Mouse (Mus musculus): ENCODE measurements around the gene Rnf39.
A peak's percentile ranks its signal among the peaks of the same experiment; 100 is the strongest.

The Rnf39 gene

DNA sequence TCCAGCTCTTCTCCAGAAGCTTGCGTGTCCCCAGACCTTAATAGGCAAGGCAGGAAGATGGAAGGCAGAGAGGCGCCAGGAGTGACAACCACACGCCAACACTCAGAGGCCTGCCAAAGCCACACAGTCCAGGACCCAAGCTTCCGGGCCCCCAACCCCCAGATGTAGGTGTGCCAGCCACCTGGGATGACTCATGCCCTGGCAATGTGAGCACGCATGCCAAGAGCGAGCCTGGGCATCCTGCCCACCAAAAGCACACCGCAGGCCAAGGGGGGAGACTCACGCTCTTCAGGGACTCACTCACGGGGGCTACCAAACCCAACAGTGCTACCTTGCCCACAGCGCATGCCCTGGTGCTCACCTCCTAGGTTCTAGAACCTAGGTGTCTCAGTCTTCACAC, 327 bp upstream of the Rnf39 start:
- DNase-seq (ENCODE audit: low spot score), result peak; percentile 40

DNA sequence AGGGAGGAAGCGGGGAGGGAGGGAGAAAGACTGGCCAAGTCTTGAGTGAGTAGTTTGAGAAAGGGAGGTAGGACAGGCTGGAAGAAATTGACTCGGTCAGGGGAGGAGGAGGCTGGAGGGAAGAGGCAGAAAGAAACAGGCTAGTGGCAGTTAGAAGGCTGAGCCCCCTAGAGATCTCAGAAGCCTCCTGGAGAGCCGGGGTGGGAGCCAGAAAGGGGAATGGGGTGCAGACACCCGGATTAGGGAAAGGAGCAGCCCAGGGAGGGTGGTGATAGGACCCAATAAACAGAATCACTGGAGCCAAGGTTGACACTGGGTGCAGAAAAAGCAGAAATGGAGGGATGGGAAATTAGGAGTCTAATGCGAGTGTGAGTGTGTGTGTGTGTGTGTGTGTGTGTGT, 973 bp downstream of the Rnf39 start:
- no peak for DNase-seq (ENCODE audit: low spot score)

- DNase-seq (ENCODE audit: low spot score), result no peak
These were observed 1.5 kb downstream of the Rnf39 start for GRCm38 (mm10) chr17:36944121-36944775.

DNA sequence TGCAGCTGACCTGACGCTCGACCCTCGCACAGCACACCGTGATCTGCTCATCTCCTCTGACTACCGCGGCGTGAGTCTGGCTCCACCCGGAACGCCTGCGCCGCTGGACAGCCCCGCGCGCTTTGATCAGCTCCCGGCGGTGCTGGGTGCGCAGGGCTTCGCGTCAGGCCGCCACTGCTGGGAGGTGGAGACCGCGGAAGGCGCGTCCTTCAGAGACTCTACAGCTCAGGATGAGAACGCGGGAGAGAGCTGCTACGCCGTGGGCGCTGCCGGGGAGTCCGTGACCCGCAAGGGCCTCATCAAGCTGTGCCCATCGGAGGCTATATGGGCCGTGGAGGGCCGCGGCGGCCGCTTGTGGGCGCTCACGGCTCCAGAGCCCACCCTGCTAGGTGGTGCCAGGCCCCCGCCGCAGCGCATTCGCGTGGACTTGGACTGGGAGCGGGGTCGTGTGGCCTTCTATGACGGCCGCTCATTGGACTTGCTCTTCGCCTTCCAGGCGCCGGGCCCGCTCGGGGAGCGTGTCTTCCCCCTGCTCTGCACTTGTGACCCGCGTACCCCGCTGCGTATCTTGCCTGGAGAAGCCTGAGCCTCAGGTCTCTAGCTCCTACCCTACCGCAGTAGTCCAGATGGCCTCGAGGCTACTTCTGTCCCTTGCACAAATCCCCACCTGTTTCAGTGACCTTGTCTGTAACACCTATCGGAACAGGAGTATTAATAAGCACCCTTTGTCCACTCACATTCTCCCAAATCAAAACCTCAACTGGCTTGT, 4.5 kb downstream of the Rnf39 start:
- DNase-seq (ENCODE audit: low spot score), result peak; percentile 56

DNA sequence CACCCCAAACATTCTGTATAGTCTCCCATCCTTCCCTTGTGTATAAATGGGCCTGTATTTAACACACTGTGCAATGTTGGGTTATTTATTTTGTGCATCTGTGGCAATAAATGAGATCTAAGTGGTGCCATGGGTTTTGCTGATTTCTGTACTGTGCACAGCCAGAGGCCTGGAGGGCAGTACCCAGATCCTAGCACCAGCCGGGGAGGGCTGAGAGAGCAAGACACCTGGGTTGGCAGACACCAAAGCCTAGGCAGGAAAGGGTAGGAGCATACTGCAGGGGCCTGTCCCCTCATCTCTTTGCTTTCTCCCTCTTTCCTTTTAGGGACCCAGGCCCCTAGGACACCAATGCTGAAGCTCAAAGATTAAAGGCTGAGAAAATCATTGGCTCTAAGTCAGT, 5.6 kb downstream of the Rnf39 start:
- DNase-seq (ENCODE audit: low spot score), result no peak

DNA sequence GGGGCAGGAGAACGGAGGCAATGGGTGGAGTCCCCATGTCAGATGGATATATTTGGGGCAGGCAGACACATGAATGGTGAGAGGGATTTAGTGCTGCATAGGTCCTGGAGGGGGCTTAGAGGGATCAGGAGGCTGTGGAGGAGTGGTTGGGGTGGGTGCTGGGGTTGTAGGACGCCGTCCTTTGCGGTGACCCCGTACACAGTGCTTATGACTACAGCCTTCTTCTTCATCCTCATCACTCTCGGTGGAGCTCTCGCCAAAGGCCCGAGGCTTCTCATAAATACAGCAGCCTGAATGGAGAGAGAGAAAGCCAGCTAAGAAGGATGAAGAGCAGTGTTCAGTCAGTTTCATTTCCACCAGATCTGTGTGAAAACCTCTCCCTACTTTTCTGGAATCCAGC, 6.5 kb downstream of the Rnf39 start:
- no peak for DNase-seq (ENCODE audit: low spot score)

DNA sequence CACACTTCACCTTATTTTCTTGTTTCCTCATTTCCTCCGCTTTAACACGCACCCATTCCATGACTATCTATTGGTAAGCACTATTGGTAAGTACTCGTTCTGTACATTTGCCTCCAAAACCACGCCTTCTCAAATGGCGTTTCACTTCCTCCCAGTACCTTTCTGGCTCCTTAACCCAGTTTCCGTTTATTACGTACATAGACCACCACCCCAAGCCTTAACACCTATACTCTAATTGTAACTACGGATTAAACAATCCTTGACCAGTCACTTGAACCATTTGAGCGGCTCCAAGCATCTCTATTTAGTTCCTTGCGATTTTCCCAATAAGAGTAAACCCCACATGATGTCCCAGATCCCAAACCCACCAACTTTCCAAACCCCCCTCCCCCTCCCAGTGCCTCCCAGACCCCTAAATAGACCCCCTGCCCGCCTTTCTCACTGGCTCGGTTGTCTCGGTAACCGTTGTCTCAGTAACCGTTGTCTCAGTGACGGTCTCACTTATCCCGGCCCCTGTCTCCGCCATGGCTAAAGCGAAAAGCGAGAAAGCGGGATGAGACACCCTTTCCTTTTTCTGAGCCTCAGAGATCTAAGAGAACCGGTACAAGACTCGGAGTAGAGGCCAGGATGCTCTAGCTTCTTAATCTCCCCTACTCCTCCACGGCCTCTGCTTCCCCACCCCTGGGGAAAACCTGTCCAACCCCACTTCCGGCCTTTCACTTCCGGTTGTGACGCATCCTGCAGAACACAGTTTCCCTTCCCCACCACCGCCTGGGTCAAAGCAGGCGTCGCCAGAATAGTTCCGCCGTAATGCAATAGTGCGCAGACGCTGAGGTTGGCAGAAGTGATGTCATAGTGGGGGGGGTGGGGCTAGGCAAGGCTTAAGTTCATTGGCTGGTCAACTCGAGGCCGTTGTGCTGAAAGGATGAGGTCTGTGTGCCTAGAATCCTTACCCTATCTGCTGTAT, 8.5 kb downstream of the Rnf39 start, which contains the start of gene Ppp1r11:
TSS of gene Ppp1r11 (minus strand) at position 761 of the 967 bp plus-strand sequence.
- peak; percentile 97 for DNase-seq (ENCODE audit: low spot score)

DNA sequence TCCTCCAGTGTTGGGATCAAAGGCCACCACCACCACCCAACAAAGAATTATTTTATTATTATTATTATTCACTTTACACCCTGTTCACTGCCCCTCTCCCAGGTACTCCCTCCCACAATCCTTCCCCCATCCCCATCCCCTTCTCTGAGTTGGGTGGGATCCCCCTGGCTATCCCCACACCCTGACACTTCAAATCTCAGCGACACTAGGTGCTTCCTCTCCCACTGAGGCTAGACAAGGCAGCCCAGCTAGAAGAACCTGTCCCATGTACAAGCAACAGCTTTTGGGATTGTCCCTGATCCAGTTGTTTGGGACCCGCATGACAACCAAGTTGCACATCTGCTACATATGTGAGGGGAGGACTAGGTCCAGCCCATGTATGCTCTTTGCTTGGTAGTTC, 9.9 kb downstream of the Rnf39 start:
- DNase-seq (ENCODE audit: low spot score), result no peak

- no peak for DNase-seq (ENCODE audit: low spot score)
These were observed 10.3 kb downstream of the Rnf39 start for GRCm38 (mm10) chr17:36953062-36953461.

DNA sequence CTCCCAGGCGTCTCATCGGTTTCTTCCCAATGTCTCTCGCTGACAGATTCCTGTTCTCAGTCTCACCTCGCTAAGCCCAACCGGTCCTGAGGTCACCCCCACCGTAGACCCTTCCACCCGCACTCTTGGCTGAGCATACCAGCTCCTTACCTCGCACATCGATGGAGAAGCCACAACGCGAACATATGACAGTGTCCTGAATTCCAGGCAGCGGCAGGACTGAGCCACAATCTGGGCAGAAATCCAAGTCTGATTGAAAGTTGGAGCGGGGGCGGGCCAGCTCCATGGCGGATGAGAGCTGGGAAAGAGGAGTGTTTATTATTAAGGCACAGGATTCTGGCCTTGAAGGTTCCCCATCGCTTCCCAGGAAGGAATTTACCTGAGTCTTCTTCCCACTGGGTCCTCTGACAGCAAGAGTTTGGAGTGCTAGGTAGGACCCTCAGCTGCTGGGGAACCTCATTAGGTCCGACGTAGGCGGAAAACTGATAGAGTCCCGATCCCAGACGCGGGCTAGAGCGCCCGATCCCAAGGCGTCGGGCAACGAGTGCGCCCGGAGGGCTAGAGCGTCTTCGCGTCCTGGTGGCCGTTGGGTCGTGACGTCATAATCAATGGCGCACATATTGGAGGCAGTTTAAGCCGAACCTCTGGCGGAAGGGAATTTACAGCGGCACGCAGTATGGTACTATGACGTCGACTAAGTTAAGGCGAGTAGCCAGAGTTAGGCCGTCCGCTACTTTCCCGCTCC, 15.5 kb downstream of the Rnf39 start, which contains the start of the genes Znrd1 and Znrd1as:
TSS of gene Znrd1 (minus strand) at position 561 of the 745 bp plus-strand sequence.
TSS of gene Znrd1as (plus strand) at position 594 of the 745 bp plus-strand sequence.
- peak; percentile 97 for DNase-seq (ENCODE audit: low spot score)

- no peak for DNase-seq (ENCODE audit: low spot score)
These were observed 16.2 kb downstream of the Rnf39 start for GRCm38 (mm10) chr17:36958884-36959283.

DNA sequence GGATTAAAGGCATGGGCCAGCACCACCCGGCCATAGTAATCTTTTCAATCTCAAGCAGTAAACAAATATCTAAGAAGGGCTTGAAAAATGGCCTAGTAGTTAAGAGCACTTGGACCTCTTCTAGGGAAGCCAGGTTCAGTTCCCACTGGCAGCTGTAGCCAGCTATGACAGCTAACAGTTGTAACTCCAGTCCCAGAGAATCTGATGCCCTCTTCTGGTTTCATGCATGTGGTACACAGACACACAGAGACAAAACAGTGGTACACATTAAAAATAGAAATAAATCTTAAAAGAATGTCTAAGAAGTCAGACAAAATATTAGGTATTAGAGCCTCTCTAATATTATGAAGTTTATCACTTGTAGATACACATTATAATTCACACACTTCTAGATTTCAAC, 18.4 kb downstream of the Rnf39 start:
- no peak for DNase-seq (ENCODE audit: low spot score)

GRCm38 (mm10) chr17:36966875-36967274, 24.2 kb downstream of the Rnf39 start:
- no peak for DNase-seq (ENCODE audit: low spot score)

DNA sequence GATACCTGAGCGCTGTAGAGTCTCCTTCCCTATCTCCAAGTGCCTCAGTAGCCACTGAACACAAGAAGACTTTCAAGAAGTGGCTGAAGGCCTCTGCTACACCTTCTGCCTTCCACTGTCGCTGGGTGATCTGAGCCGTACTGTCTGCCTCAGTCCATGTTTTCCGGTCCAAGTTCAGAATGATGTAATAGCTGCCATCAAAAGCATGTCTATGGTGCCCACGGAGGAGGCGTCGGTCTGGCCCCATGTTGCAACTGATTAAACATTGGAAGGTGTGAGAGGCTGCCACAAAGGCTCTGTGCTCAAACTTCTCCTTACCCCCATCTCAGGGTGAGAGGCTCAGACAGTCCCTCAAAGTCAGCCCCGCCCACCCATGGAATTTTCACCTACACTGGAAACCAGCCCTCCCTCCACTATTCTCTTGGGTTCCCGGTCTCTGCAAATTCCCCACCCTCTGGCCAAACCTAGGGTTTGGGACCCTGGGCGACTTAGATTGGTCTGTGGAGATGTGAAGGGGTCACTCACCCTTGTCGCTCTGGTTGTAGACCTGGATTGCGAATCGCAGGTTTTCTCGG, 27.7 kb downstream of the Rnf39 start:
- DNase-seq (ENCODE audit: low spot score), result no peak

DNA sequence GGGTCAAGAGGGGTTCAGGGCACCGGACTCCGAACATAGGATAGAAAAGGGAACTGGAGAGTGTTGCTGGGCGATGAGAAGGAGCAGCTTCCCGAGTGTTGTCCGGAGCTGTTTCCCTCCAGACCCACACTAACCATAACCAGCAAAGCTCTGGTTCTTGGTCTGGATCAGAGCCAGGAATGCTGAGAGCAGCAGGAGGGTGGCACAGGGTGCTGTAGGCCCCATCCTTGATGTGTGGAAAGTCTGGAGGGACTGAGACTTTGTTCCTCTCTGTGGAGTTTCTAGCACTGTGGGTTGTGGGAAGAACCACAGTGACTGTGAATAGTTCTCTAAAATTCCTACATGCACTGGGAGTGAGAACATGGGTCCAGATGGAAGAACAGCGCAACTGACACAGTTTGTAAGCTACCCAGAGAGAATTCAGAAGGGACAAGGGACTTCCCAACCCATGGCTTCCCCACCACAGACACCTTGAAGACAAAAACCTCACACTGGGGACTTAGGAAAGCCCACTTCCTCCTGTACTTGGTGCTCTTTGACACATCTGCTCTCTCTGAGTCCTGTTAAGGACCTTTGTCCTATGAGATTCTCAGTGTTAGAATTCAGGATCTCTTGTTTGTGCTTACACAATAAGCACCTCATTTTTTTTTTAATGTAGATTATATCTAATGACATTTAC, 28.6 kb downstream of the Rnf39 start:
- DNase-seq (ENCODE audit: low spot score), result no peak

GRCm38 (mm10) chr17:36972791-36973190, 30.1 kb downstream of the Rnf39 start:
- DNase-seq (ENCODE audit: low spot score), result no peak

DNA sequence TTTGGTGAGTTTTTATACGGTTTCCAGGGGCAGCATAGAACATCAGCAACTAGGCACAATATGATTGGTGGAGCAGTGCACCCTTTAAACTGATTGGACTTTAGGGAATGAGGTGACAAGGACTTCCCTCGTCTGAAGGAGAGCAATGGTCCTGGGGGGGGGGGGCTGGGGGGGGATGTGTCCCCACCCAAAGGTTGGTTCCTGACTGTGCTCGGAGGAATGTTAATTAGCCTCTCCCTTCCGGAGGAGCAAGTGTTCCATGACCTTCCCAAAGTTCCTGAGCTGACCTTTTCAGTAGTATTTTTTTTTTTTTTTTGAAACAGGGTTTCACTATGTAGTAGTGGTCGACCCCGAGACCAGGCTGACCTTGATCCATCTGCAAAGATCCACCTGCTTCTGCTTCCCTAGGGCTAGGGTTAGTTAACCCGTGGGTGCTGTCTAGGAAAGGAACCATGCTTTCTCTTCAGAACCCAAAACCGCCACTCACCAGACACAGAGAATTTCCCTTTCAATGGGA, 30.6 kb downstream of the Rnf39 start:
- DNase-seq (ENCODE audit: low spot score), result no peak

DNA sequence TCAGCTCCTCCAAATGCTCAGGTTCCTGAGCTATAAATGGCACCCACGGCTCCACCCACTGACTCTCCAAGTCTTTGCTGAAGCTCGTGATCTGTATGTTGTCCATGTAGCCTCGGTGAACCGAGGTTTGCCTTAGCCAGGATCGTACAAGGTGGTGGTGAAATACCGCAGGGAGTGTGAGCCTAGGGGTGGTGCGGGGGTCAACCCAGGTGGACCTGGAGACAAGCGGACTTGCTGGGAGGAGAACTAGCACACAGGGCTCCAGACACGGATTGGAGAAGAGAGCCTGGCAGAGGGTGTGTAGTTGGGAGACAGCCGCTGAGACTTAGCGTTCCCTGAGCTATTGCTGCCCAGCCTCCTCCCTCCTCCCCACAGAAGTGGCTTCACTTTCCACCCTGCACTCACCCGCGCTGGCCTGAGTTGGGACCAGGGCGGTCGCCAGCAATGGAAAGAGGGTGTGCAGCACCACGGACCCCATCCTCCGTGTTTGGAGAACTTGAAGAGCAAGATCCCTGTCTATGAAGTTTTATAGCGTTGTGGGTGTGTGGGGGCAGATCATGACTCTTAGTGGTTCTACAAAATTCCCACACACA, 38.6 kb downstream of the Rnf39 start, which contains the start of gene 2410137M14Rik:
TSS of gene 2410137M14Rik (minus strand) at position 17 of the 593 bp plus-strand sequence.
- no peak for DNase-seq (ENCODE audit: low spot score)

- DNase-seq (ENCODE audit: low spot score), result no peak
These were observed 39.1 kb downstream of the Rnf39 start for GRCm38 (mm10) chr17:36981845-36982244.

Measured in layer of hippocampus, adult 11-12 months (tissue).